In the genomic region with DNA sequence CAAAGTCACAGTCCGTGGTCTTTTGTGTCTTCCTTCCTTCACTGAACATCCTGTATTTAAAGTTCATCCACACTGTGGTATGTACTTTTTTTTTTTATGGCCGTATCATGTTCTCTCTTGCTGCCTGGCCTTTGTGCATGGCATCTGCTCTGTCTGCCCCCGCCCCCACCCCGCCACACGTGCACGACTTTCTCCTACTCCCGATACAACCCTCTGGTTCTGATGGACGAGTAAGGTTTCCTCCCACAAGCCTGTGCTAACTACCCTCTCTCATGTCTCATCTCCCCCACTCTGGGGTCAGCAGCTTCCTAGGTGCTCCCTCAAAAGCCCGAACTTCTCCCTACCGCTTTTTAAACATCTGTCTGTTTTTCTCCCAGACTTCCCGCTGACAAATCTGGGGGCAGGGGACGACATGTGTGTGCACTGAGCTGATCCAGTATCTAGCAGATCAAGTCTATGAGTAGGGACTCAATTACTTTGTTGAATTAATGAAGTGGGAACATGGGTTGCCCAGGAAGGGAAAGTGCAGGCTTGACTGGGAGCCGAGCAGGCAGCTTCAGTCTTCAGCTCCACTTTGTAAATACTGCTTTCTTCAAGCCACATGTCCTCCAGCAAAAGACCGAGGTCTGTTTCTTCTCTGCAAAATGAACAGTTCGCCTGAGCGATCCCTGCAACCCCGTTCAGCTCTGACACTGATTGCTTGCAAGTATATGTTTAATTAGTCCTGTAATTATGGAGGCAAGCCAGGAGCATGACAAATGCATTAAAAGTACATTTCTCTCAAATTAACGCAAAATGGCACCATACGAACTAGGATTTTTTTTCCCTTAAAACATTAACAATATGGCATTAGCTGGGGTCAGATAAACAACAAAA, we compare ENCODE assay signal across 11 mouse cellular contexts. TPM values are rescaled to one million over a fixed set of nuclear protein-coding genes. Genes with fewer than 3 reads are reported as not detected.
DNase-seq lines count a peak whose midpoint lies in the region; ATAC-seq lines count a peak whose summit lies in the region.
"Had no signal": no experiment of that assay in that cellular context is flagged by ENCODE, and none has a peak within 500 bp of the region (broad histone marks: within the 10 kb centered on the region; RNA-seq: fewer than 3 reads in every experiment).

No protein-coding gene starts in this region.

- H3K4me1 ChIP-seq in heart, embryonic 15.5 days (replicated peaks): peaks cover 8% of the 10 kb centered on the region
- H3K4me1 ChIP-seq in embryonic facial prominence, embryonic 10.5 days: peaks cover 50% of the 10 kb centered on the region
- H3K4me1 ChIP-seq in hindbrain, embryonic 14.5 days (replicated peaks; ENCODE audit: control insufficient read depth, insufficient read depth, low read length): 0 out of 2 replicates have a peak, but pooled peaks cover 6% of the 10 kb centered on the region
- peaks cover 3% of the 10 kb centered on the region; the same call in 1 of the 2 replicates for H3K4me1 ChIP-seq in midbrain, embryonic 15.5 days

- DNase-seq in heart, postnatal 10 days: no peak
- peak; percentile 69 for DNase-seq in embryonic facial prominence, embryonic 10.5 days (ENCODE audit: low spot score)
- no peak for DNase-seq in hindbrain, embryonic 14.5 days (ENCODE audit: low spot score)
- no peak for DNase-seq in gastrocnemius, postnatal 25 days
- no peak for DNase-seq in gastrocnemius, postnatal 36 days
- DNase-seq: cerebellum, postnatal 25 days; right cerebral cortex, postnatal 25 days had no signal

- WGBS in heart, embryonic 15.5 days: 32% methylated on average over 19 of the region's 19 CpGs
- 27% methylated on average over 19 of the region's 19 CpGs for WGBS in embryonic facial prominence, embryonic 10.5 days
- 32% methylated on average over 19 of the region's 19 CpGs for WGBS in hindbrain, embryonic 14.5 days
- 33% methylated on average over 19 of the region's 19 CpGs for WGBS in midbrain, embryonic 15.5 days

- peak overlapping the region; percentile 17; the same call in 1 of the 2 replicates for H3K4me3 ChIP-seq in heart, embryonic 15.5 days
- peak overlapping the region; percentile 31; the same call in 1 of the 2 replicates for H3K4me3 ChIP-seq in embryonic facial prominence, embryonic 10.5 days
- H3K4me3 ChIP-seq in hindbrain, embryonic 14.5 days (replicated peaks; ENCODE audit: low read length): no peak overlapping the region
- no peak overlapping the region for H3K4me3 ChIP-seq in midbrain, embryonic 15.5 days

- no peak for ATAC-seq in heart, embryonic 15.5 days (replicated peaks; ENCODE audit: insufficient number of reproducible peaks, insufficient read depth, low FRiP score, low read depth)
- ATAC-seq in hindbrain, embryonic 14.5 days (ENCODE audit: low FRiP score): no peak
- ATAC-seq in midbrain, embryonic 15.5 days (replicated peaks): no peak
- no peak for ATAC-seq in erythroblast, adult 5-6 weeks (replicated peaks; ENCODE audit: low FRiP score, poor library complexity, severe bottlenecking)

- no peak overlapping the region for H3K9ac ChIP-seq in heart, embryonic 15.5 days
- H3K9ac ChIP-seq in hindbrain, embryonic 14.5 days: no peak overlapping the region
- H3K9ac ChIP-seq in midbrain, embryonic 15.5 days: no peak overlapping the region
- H3K9ac ChIP-seq: liver, embryonic 14.5 days had no signal

- intact Hi-C loops in heart, postnatal 10 days (cut with DNase I): no loop called here
- intact Hi-C loops in gastrocnemius, postnatal 36 days (cut with DNase I): no loop called here

- H3K36me3 ChIP-seq in heart, embryonic 15.5 days: no peaks in the 10 kb centered on the region
- H3K36me3 ChIP-seq in embryonic facial prominence, embryonic 10.5 days (replicated peaks): no peaks in the 10 kb centered on the region
- no peaks in the 10 kb centered on the region for H3K36me3 ChIP-seq in hindbrain, embryonic 14.5 days (replicated peaks; ENCODE audit: control insufficient read depth, insufficient read depth)
- H3K36me3 ChIP-seq in midbrain, embryonic 15.5 days (replicated peaks): no peaks in the 10 kb centered on the region

- H3K9me3 ChIP-seq in heart, embryonic 15.5 days (replicated peaks): no peaks in the 10 kb centered on the region
- H3K9me3 ChIP-seq in embryonic facial prominence, embryonic 10.5 days: no peaks in the 10 kb centered on the region
- H3K9me3 ChIP-seq in hindbrain, embryonic 14.5 days (ENCODE audit: control insufficient read depth, low read length): no peaks in the 10 kb centered on the region
- no peaks in the 10 kb centered on the region for H3K9me3 ChIP-seq in midbrain, embryonic 15.5 days

- peak overlapping the region; percentile 52 for H3K4me2 ChIP-seq in heart, embryonic 15.5 days
- peak overlapping the region; percentile 24; the same call in 1 of the 2 replicates for H3K4me2 ChIP-seq in hindbrain, embryonic 14.5 days (replicated peaks)
- peak overlapping the region; percentile 20 for H3K4me2 ChIP-seq in midbrain, embryonic 15.5 days

- 0 out of 2 replicates have a peak overlapping the region, but pooled peaks have one; percentile 34 for H3K27ac ChIP-seq in heart, embryonic 15.5 days
- peak overlapping the region; percentile 81 for H3K27ac ChIP-seq in embryonic facial prominence, embryonic 10.5 days (replicated peaks)
- H3K27ac ChIP-seq in hindbrain, embryonic 14.5 days: no peak overlapping the region
- no peak overlapping the region for H3K27ac ChIP-seq in midbrain, embryonic 15.5 days
- H3K27ac ChIP-seq: liver, embryonic 14.5 days had no signal

- H3K27me3 ChIP-seq in heart, embryonic 15.5 days: no peaks in the 10 kb centered on the region
- H3K27me3 ChIP-seq in embryonic facial prominence, embryonic 10.5 days (replicated peaks; ENCODE audit: low read depth, poor library complexity, severe bottlenecking): peaks cover 4% of the 10 kb centered on the region
- H3K27me3 ChIP-seq in hindbrain, embryonic 14.5 days (ENCODE audit: control insufficient read depth, insufficient read depth, low read length): no peaks in the 10 kb centered on the region
- H3K27me3 ChIP-seq in midbrain, embryonic 15.5 days (replicated peaks): 0 out of 2 replicates have a peak, but pooled peaks cover 2% of the 10 kb centered on the region

RNA-seq across cellular contexts. Expression of gene Gpc3, which starts 35.4 kb away (rescaled TPM):
- polyA plus RNA-seq in heart, embryonic 15.5 days (2015; fragmentation: Nextera tagmentation; extraction: Ambion mirVana): 437 and 447 TPM in 2 replicates
- 10 to 100 TPM; 52.2 to 60.8 TPM for total RNA-seq in heart, postnatal 10 days (2021)
- polyA plus RNA-seq in embryonic facial prominence, embryonic 10.5 days (2016; fragmentation: Nextera tagmentation; extraction: Ambion mirVana): 722 and 727 TPM in 2 replicates
- polyA plus RNA-seq in hindbrain, embryonic 14.5 days (2014; fragmentation: Nextera tagmentation; extraction: Ambion mirVana): 101 and 122 TPM in 2 replicates
- 60.1 and 66.2 TPM in 2 replicates for polyA plus RNA-seq in midbrain, embryonic 15.5 days (2015; fragmentation: Nextera tagmentation; extraction: Ambion mirVana)
- 10 to 100 TPM; 10.9 to 13.9 TPM for total RNA-seq in gastrocnemius, postnatal 25 days (2021)
- 1 to 10 TPM; 7.9 to 9.2 TPM for total RNA-seq in gastrocnemius, postnatal 36 days (2021)
- not detected in 2 replicates for total RNA-seq in erythroblast, adult 5-6 weeks (2015; ENCODE audit: low replicate concordance)
- total RNA-seq in erythroblast, adult 5-6 weeks (2017; ENCODE audit: low replicate concordance): not detected in 2 replicates

Comparison
In these comparisons a context has a peak if more than half of its experiments do, and no peak if none do; other contexts are left out.
1. H3K27ac ChIP-seq: peak in heart, embryonic 15.5 days (single experiment) and embryonic facial prominence, embryonic 10.5 days (single experiment); none in hindbrain, embryonic 14.5 days (single experiment) and midbrain, embryonic 15.5 days (single experiment).
2. H3K4me3 ChIP-seq: peak in heart, embryonic 15.5 days (single experiment) and embryonic facial prominence, embryonic 10.5 days (single experiment); none in hindbrain, embryonic 14.5 days (single experiment) and midbrain, embryonic 15.5 days (single experiment).
3. RNA of gene Gpc3, which starts 35.4 kb away (total RNA-seq): 52.2 to 60.8 TPM in heart, postnatal 10 days, 10.9 to 13.9 TPM in gastrocnemius, postnatal 25 days and 7.9 to 9.2 TPM in gastrocnemius, postnatal 36 days; not detected in erythroblast, adult 5-6 weeks; every median in the first group is over 4 times any median in the second.
4. Peak in every context shown above with its lines, with median percentiles within 50 percentile points of each other: H3K4me2 ChIP-seq.